Mouse (Mus musculus) Patski (cell line): ENCODE results near the gene Zfp979. TPM values are rescaled to one million over a fixed set of nuclear protein-coding genes. Genes with fewer than 3 reads are reported as not detected.
"Not testable (repeated sequence)": the region's sequence is repeated elsewhere in the genome, so short reads cannot be mapped to it uniquely, and the experiment has no call there.

Experiments
- ATAC-seq: fragments of 100-300 bp; one replicate; pipeline ENCODE4 v1.8.0; 2021
- CTCF ChIA-PET: fragments of 350-600 bp; sonication (Branson Sonifier 250); formaldehyde crosslinking; loops from one replicate; lab custom pipeline; 2022; ENCODE audit warnings: inconsistent platforms; lab: Charles Lee
- POLR2A ChIA-PET: fragments of 350-600 bp; sonication (Branson Sonifier 250); formaldehyde crosslinking; loops from one replicate; lab custom pipeline; 2022; ENCODE audit warnings: antibody characterized with exemption, inconsistent platforms; lab: Charles Lee
- DNase-seq: peaks from one replicate; pipeline ENCODE4 v3.0.0-alpha.2; 2011; ENCODE audit warnings: low read depth, low spot score
- H3K27me3 ChIP-seq: fragments of 371-371 bp; one replicate; pipeline ENCODE4 v1.5.1; 2021
- CTCF ChIP-seq: fragments of 100-300 bp; IDR thresholded peaks from one replicate; pipeline ENCODE4 v1.5.1; 2021
- in situ Hi-C: fragments of 300-500 bp; cut with MboI; formaldehyde crosslinking; loops from 3 replicates; pipeline ENCODE4 v1.11.1; 2018; ENCODE audit warnings: low pct_unique_long_range_greater_than_20kb, mixed read lengths
- polyA plus RNA-seq: library from polyadenylated mRNA; unstranded; gene quantifications from one replicate; pipeline ENCODE4 v1.2.3, GENCODE M21; 2021

The Zfp979 gene
- polyA plus RNA-seq, result 0.14 TPM

DNA sequence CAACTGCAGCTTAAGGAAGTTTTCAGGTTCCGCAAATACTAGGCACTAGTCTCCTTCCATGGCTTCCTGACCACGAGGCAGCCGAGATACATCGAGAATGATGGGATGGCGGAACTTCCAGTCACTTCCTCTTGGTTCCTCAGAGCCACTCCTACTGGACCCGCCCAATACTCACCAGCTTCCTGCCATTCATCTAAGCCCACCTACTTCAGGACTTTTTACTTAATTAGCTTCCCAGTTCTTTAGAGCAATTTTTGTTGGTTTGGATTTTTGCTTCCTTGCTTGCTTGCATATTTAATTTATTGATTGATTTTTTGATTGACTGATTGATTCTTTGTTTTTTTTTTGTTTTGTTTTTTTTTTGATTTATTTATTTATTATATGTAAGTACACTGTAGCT, at the start of gene Zfp979:
Zfp979 (minus strand) TSS at position 101 of the 400 bp plus-strand sequence.
- POLR2A ChIA-PET, CTCF ChIA-PET, DNase-seq, ATAC-seq, in situ Hi-C loops, H3K27me3 ChIP-seq: not testable (repeated sequence)

- CTCF ChIA-PET, DNase-seq, H3K27me3 ChIP-seq, POLR2A ChIA-PET, in situ Hi-C loops, ATAC-seq: not testable (repeated sequence)
Measured at GRCm38 (mm10) chr4:147655245-147655644, 12.9 kb upstream of the Zfp979 start.

GRCm38 (mm10) chr4:147647407-147647806, 5.1 kb upstream of the Zfp979 start:
- POLR2A ChIA-PET, H3K27me3 ChIP-seq, in situ Hi-C loops, CTCF ChIA-PET, ATAC-seq, DNase-seq: not testable (repeated sequence)

- DNase-seq, POLR2A ChIA-PET, in situ Hi-C loops, ATAC-seq, CTCF ChIA-PET, H3K27me3 ChIP-seq: not testable (repeated sequence)
Measured at GRCm38 (mm10) chr4:147641932-147642331, 381 bp downstream of the Zfp979 start.

DNA sequence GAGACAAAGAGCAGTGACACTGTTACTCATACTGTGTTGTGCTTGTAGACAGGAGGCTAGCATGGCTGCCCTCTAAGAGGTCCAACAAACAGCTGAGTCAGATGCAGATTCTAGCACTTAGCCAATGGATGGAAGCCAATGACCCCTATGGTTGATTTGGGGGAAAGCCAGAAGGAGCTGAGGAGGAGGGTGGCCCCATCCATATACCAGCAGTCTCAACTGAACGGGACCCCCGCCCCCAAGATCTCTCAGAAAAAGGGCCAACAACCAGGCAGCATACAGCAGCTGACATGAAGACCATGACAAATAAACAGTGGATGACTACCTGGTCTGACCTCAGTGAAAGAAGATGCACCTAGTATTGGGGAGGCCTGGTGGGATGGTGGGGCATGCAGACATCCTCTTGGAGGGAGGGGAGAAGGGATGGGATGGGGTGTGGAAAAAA, 8.5 kb downstream of the Zfp979 start:
- ATAC-seq, POLR2A ChIA-PET, DNase-seq, in situ Hi-C loops, CTCF ChIA-PET, H3K27me3 ChIP-seq: not testable (repeated sequence)

DNA sequence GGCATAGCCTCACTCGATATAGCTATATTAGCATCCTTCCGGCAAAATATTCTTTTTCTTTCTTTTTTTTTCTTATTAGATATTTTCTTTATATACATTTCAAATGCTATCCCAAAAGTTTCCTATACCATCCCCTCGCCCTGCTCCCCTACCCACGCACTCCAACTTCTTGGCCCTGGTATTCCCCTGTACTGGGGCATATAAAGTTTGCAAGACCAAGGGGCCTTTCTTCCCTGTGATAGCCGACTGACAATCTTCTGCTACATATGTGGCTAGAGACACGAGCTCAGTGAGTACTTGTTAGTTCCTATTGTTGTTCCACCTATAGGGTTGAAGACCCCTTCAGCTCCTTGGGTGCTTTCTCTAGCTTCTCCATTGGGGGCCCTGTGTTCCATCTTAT, 35.8 kb downstream of the Zfp979 start:
- POLR2A ChIA-PET, ATAC-seq: not testable (repeated sequence)

GRCm38 (mm10) chr4:147605521-147605920, 36.8 kb downstream of the Zfp979 start:
- ATAC-seq (no peak), DNase-seq (no peak)
- TF ChIP-seq CTCF, result no peak
- in situ Hi-C loops, result no loop called here
- ChIA-PET POLR2A (no interaction called here), CTCF (no interaction called here)
- no peaks in the 10 kb centered on the region for H3K27me3 ChIP-seq

More for the DNA sequence above, 35.8 kb downstream of the Zfp979 start:
- CTCF ChIA-PET, H3K27me3 ChIP-seq, in situ Hi-C loops, DNase-seq: not testable (repeated sequence)

DNA sequence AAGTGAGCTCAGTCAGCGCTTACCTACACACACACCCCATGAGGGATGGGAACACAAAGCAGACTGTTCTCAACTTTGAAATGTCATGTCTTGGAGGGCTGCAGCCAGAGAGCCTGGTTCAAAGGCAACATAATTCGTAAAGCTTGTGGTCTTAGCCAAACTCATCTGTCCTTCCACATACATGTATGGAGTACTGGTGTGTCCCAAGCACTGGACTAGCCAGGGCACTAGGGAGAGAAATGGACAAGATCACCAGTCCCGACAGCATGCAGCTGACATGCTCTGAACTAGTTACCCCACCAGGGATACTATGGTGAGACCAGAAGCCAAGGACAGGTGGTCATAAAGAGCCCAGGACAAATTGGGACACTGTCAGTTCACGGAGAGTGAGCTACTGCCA, 38.5 kb downstream of the Zfp979 start:
- CTCF ChIA-PET, result no interaction called here
- DNase-seq (no peak), ATAC-seq (no peak)
- in situ Hi-C loops, result no loop called here
- no peaks in the 10 kb centered on the region for H3K27me3 ChIP-seq
- TF ChIP-seq CTCF, result no peak
- POLR2A ChIA-PET, result no interaction called here

GRCm38 (mm10) chr4:147601881-147602280, 40.4 kb downstream of the Zfp979 start:
- no peak for TF ChIP-seq CTCF
- in situ Hi-C loops, result no loop called here

DNA sequence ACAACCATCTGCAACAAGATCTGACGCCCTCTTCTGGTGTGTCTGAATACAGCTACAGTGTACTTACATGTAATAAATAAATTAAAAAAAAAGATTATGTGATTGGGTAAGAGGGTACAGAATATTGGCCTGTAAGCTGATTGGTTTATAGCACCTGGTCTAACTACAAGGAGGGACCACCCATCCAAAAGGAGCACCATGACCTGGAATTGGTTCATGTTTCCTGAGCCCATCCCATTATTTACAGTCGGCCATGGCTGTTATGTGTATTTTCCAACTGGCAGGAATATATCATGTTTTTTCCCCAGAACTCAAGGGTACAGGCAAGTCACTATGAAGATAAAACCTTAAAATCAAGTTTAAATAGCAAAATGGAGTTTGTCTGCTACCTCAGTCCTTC, 43.5 kb downstream of the Zfp979 start:
- in situ Hi-C loops, result loop anchor here (25.0 kb wide), 1 partner anchor 188 kb away; no protein-coding TSS in a partner anchor
- no peak for ATAC-seq
- no peak for TF ChIP-seq CTCF
- no peak for DNase-seq
- ChIA-PET CTCF (no interaction called here), POLR2A (no interaction called here)
- no peaks in the 10 kb centered on the region for H3K27me3 ChIP-seq

More at GRCm38 (mm10) chr4:147601881-147602280, 40.4 kb downstream of the Zfp979 start:
- ChIA-PET CTCF (no interaction called here), POLR2A (no interaction called here)
- H3K27me3 ChIP-seq, result no peaks in the 10 kb centered on the region
- ATAC-seq, result no peak
- no peak for DNase-seq

DNA sequence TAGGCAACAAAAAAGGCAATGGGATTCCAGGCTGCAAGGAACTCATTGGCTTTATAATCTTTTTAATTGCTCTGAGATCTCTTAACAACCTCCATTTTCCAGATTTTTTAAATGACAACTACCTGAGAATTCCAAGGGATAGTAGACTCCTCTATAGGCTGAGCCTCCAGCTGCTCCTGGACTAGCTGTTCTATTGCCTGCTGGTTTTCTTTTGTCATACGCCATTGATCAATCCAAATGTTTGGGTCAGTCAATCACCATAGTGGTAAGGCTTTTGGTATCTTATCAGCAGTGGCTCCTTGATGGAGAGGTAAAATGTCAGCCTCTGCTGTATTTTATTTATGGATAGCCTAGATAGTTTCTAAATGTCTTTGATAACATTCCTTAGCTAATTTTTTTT, 44.6 kb downstream of the Zfp979 start:
- in situ Hi-C loops, result loop anchor here (25.0 kb wide), 1 partner anchor 190 kb away; no protein-coding TSS in a partner anchor
- POLR2A ChIA-PET, result no interaction called here
- no peak for TF ChIP-seq CTCF
- no peak for DNase-seq
- H3K27me3 ChIP-seq, result no peaks in the 10 kb centered on the region
- ATAC-seq, result no peak
- CTCF ChIA-PET, result no interaction called here

GRCm38 (mm10) chr4:147594630-147595029, 47.7 kb downstream of the Zfp979 start:
- H3K27me3 ChIP-seq, ATAC-seq, CTCF ChIA-PET, POLR2A ChIA-PET, DNase-seq: not testable (repeated sequence)
- in situ Hi-C loops, result loop anchor here (25.0 kb wide), 1 partner anchor 193 kb away; no protein-coding TSS in a partner anchor
